Mouse (Mus musculus) brain, embryonic 14.5 days (tissue): Measurements from ENCODE around the gene Pip5k1a.

Experiments
- CTCF ChIP-seq: fragments of 200-500 bp; IDR thresholded peaks from 2 replicates; pipeline ENCODE4 v1.5.1; 2012; ENCODE audit warnings: inconsistent platforms, mild to moderate bottlenecking, moderate library complexity, borderline replicate concordance; ENCODE audit not compliant: insufficient read depth, insufficient read length; ENCODE audit errors: extremely low read depth
- POLR2A ChIP-seq: fragments of 200-500 bp; IDR thresholded peaks from 2 replicates; pipeline ENCODE4 v1.6.1; 2012; ENCODE audit warnings: mild to moderate bottlenecking, inconsistent platforms, borderline replicate concordance; ENCODE audit not compliant: poor library complexity, insufficient read depth, insufficient read length, severe bottlenecking; ENCODE audit errors: extremely low read depth

DNA sequence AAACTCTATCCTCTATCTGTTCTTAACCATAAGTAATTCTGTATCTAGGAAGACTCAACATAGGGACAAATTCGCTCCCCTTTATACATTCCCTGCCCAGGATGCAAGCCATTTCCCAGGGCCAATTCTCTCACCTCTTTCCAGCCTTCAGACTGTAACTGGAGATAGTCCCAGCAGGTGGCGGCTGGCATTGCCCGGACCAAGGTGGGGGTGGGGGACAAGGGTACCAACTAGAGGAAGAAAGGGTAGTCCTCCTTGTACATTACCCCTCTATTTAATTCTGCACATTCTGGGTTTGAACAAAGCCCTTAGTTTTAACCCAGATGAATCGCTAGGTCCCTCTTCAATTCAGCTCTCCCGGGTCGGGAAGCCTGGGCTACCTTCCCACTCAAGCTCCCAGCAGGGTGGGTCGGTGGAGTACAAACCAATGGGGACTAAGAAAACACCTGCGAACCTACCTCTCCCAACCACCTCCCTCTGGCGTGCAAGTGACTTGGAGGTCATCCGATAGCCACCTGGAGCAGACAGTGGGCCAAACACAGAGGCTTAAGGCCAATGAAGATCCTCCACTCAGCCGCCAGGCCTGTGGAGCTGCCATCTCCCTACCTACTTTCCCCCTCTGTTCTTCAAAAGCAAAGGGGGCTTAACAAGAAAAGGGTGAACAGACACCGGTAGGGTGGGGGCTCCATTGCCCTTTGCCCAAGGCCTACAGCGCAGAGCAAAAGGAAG, 92.9 kb downstream of the Pip5k1a start:
- no peak for TF ChIP-seq POLR2A
- no peak for TF ChIP-seq CTCF
